Mouse (Mus musculus): Measurements from ENCODE around the gene Gm17693.
"Not testable (repeated sequence)": the region's sequence is repeated elsewhere in the genome, so short reads cannot be mapped to it uniquely, and the experiment has no call there.

Gm17693 gene

GRCm38 (mm10) chrX:125705144-125705543 lies at the start of gene Gm17693:
Gm17693 (plus strand) TSS chrX:125705444.
- DNase-seq (ENCODE audit: low spot score in 2 of 2), result not testable (repeated sequence)

Measured in right cerebral cortex, postnatal 10 days (tissue).